Mouse (Mus musculus) G1E (cell line): Measurements from ENCODE around the gene Boc.

Source experiments
- CTCF ChIP-seq: IDR thresholded peaks from 2 replicates; pipeline ENCODE4 v1.5.1; 2012; ENCODE audit warnings: low read depth, low read length, inconsistent platforms, mixed read lengths
- GATA1 ChIP-seq: IDR thresholded peaks from 2 replicates; pipeline ENCODE4 v1.6.1; 2012; ENCODE audit warnings: borderline replicate concordance, low read length, inconsistent platforms, mixed read lengths
- POLR2AphosphoS5 ChIP-seq: IDR thresholded peaks from 2 replicates; pipeline ENCODE4 v1.6.1; 2012; ENCODE audit warnings: low read depth, low read length, inconsistent platforms; ENCODE audit not compliant: insufficient replicate concordance

DNA sequence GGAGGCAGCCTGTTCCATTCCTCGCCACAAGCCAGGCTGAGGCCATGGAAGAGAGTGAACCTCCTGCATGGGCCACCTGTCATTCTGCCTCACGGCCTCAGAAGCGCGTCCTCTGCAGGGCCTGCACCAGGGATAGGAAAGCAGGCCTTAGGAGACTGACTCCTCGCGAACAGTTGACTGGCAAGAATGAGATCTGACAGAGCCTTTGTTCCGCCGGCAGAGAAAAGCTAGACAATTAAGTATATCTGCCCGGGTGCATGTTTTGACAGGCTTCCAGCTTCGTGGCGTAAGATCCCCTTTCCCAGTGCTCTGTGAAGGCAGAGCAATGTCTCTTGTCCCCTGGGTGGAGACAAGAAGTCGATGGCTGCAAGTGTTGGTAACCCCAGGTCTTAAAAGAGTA, 32.0 kb downstream of the Boc start:
- TF ChIP-seq CTCF (no peak), GATA1 (no peak), POLR2AphosphoS5 (no peak)
